ENCODE assay signal across 22 mouse cellular contexts in genomic region chr6:72562486-72562885, GRCm38 (mm10). TPM values are rescaled to one million over a fixed set of nuclear protein-coding genes. Genes with fewer than 3 reads are reported as not detected.
DNase-seq lines count a peak whose midpoint lies in the region; ATAC-seq lines count a peak whose summit lies in the region.
"Had no signal": no experiment of that assay in that cellular context is flagged by ENCODE, and none has a peak within 500 bp of the region (broad histone marks: within the 10 kb centered on the region; RNA-seq: fewer than 3 reads in every experiment).

No protein-coding gene starts in this region.

- no peak for ATAC-seq in intestine, embryonic 16.5 days
- no peak for ATAC-seq in intestine, embryonic 15.5 days
- ATAC-seq in embryonic facial prominence, embryonic 11.5 days (replicated peaks; ENCODE audit: insufficient number of reproducible peaks, low FRiP score, low TSS enrichment, low read depth): no peak
- ATAC-seq: activated CD4-positive, CD25-positive, alpha-beta regulatory T cell, adult 4 months; forebrain, embryonic 13.5 days; midbrain, embryonic 16.5 days had no signal

- H3K27ac ChIP-seq in intestine, embryonic 16.5 days (ENCODE audit: low read length): no peak overlapping the region
- H3K27ac ChIP-seq in intestine, embryonic 15.5 days: no peak overlapping the region
- no peak overlapping the region for H3K27ac ChIP-seq in embryonic facial prominence, embryonic 11.5 days (replicated peaks; ENCODE audit: low read depth, low read length)
- H3K27ac ChIP-seq: forebrain, embryonic 13.5 days; hindbrain, embryonic 15.5 days; layer of hippocampus, adult 2 months; neural tube, embryonic 15.5 days had no signal

- no peak overlapping the region for H3K4me2 ChIP-seq in intestine, embryonic 16.5 days (ENCODE audit: low read depth, low read length)
- no peak overlapping the region for H3K4me2 ChIP-seq in intestine, embryonic 15.5 days (replicated peaks)
- no peak overlapping the region for H3K4me2 ChIP-seq in embryonic facial prominence, embryonic 11.5 days (ENCODE audit: low read depth, low read length)
- H3K4me2 ChIP-seq: forebrain, embryonic 13.5 days; hindbrain, embryonic 15.5 days; liver, embryonic 11.5 days; neural tube, embryonic 15.5 days had no signal

- WGBS in intestine, embryonic 16.5 days: 63% methylated on average over 6 of the region's 6 CpGs
- 63% methylated on average over 6 of the region's 6 CpGs for WGBS in intestine, embryonic 15.5 days
- 46% methylated on average over 6 of the region's 6 CpGs for WGBS in embryonic facial prominence, embryonic 11.5 days

- peaks cover 13% of the 10 kb centered on the region for H3K4me1 ChIP-seq in intestine, embryonic 16.5 days (ENCODE audit: control insufficient read depth, insufficient read depth, low read length)
- peaks cover 6% of the 10 kb centered on the region for H3K4me1 ChIP-seq in intestine, embryonic 15.5 days (replicated peaks)
- no peaks in the 10 kb centered on the region for H3K4me1 ChIP-seq in embryonic facial prominence, embryonic 11.5 days (ENCODE audit: control insufficient read depth, insufficient read depth, low read length)

- H3K4me3 ChIP-seq in intestine, embryonic 16.5 days (ENCODE audit: low read length): no peak overlapping the region
- H3K4me3 ChIP-seq in intestine, embryonic 15.5 days (replicated peaks): no peak overlapping the region
- no peak overlapping the region for H3K4me3 ChIP-seq in embryonic facial prominence, embryonic 11.5 days (ENCODE audit: low read depth, low read length)
- H3K4me3 ChIP-seq: erythroblast, embryonic 14.5 days; forebrain, embryonic 13.5 days; hindbrain, embryonic 15.5 days; layer of hippocampus, adult 2 months; neural tube, embryonic 15.5 days had no signal

- DNase-seq in thymus, postnatal 0 days (ENCODE audit: low spot score): peak; percentile 51
- DNase-seq in thymus, postnatal 10 days (ENCODE audit: low spot score in 2 of 2): no peak
- DNase-seq in embryonic facial prominence, embryonic 11.5 days (ENCODE audit: low spot score): peak; percentile 9
- DNase-seq in thymus, postnatal 36 days: peak; percentile 10 to 23
- no peak for DNase-seq in MN1 (ENCODE audit: low spot score)
- DNase-seq: adrenal gland, postnatal 10 days; cerebellum, adult 18-20 months; cerebellum, postnatal 36 days; gastrocnemius, postnatal 36 days; lung, adult 18-20 months; right cerebral cortex, postnatal 14 days; spleen, adult 18-20 months had no signal

- peak overlapping the region; percentile 10; the same call in 1 of the 2 replicates for H3K9ac ChIP-seq in intestine, embryonic 16.5 days (ENCODE audit: low read depth, low read length)
- no peak overlapping the region for H3K9ac ChIP-seq in intestine, embryonic 15.5 days
- no peak overlapping the region for H3K9ac ChIP-seq in embryonic facial prominence, embryonic 11.5 days (replicated peaks; ENCODE audit: low read length)
- H3K9ac ChIP-seq: forebrain, embryonic 13.5 days; hindbrain, embryonic 15.5 days; neural tube, embryonic 15.5 days had no signal

- H3K36me3 ChIP-seq in intestine, embryonic 16.5 days (ENCODE audit: control insufficient read depth, insufficient read depth, low read length): no peaks in the 10 kb centered on the region; the same call in 1 of the 2 replicates
- H3K36me3 ChIP-seq in intestine, embryonic 15.5 days: no peaks in the 10 kb centered on the region
- H3K36me3 ChIP-seq in embryonic facial prominence, embryonic 11.5 days (replicated peaks; ENCODE audit: control insufficient read depth, insufficient read depth, low read depth, low read length): no peaks in the 10 kb centered on the region
- H3K36me3 ChIP-seq: hindbrain, embryonic 15.5 days had no signal

- no peaks in the 10 kb centered on the region for H3K9me3 ChIP-seq in intestine, embryonic 16.5 days (ENCODE audit: control insufficient read depth, low read length)
- no peaks in the 10 kb centered on the region for H3K9me3 ChIP-seq in intestine, embryonic 15.5 days
- no peaks in the 10 kb centered on the region for H3K9me3 ChIP-seq in embryonic facial prominence, embryonic 11.5 days (replicated peaks; ENCODE audit: control insufficient read depth, low read length)
- H3K9me3 ChIP-seq: forebrain, embryonic 13.5 days; hindbrain, embryonic 15.5 days; neural tube, embryonic 15.5 days had no signal

- no peaks in the 10 kb centered on the region for H3K27me3 ChIP-seq in intestine, embryonic 16.5 days (replicated peaks; ENCODE audit: control insufficient read depth, insufficient read depth, low read length)
- H3K27me3 ChIP-seq in intestine, embryonic 15.5 days (replicated peaks): no peaks in the 10 kb centered on the region
- no peaks in the 10 kb centered on the region for H3K27me3 ChIP-seq in embryonic facial prominence, embryonic 11.5 days (ENCODE audit: control insufficient read depth, insufficient read depth, low read length)
- H3K27me3 ChIP-seq: forebrain, embryonic 13.5 days; hindbrain, embryonic 15.5 days; neural tube, embryonic 15.5 days had no signal

RNA-seq across cellular contexts. Expression of gene Capg, which starts 18.3 kb away (rescaled TPM):
- polyA plus RNA-seq in intestine, embryonic 16.5 days (2015; fragmentation: Nextera tagmentation; extraction: Ambion mirVana): 33.1 and 35.2 TPM in 2 replicates
- 33.5 and 36.0 TPM in 2 replicates for polyA plus RNA-seq in intestine, embryonic 15.5 days (2015; fragmentation: Nextera tagmentation; extraction: Ambion mirVana)
- 62.4 and 63.4 TPM in 2 replicates for polyA plus RNA-seq in thymus, postnatal 0 days (2015; fragmentation: Nextera tagmentation; extraction: Ambion mirVana)
- 17.5 and 20.8 TPM in 2 replicates for polyA plus RNA-seq in embryonic facial prominence, embryonic 11.5 days (2014; fragmentation: Nextera tagmentation; extraction: Ambion mirVana)

RNA-seq across cellular contexts. Expression of gene Elmod3, which starts 35.7 kb away (rescaled TPM):
- 15.6 and 15.8 TPM in 2 replicates for polyA plus RNA-seq in intestine, embryonic 16.5 days (2015; fragmentation: Nextera tagmentation; extraction: Ambion mirVana)
- 13.9 and 14.3 TPM in 2 replicates for polyA plus RNA-seq in intestine, embryonic 15.5 days (2015; fragmentation: Nextera tagmentation; extraction: Ambion mirVana)
- 11.8 and 13.9 TPM in 2 replicates for polyA plus RNA-seq in thymus, postnatal 0 days (2015; fragmentation: Nextera tagmentation; extraction: Ambion mirVana)
- polyA plus RNA-seq in embryonic facial prominence, embryonic 11.5 days (2014; fragmentation: Nextera tagmentation; extraction: Ambion mirVana): 16.4 and 17.2 TPM in 2 replicates

RNA-seq across cellular contexts. Expression of gene Retsat, which starts 35.8 kb away (rescaled TPM):
- polyA plus RNA-seq in intestine, embryonic 16.5 days (2015; fragmentation: Nextera tagmentation; extraction: Ambion mirVana): 41.1 and 44.0 TPM in 2 replicates
- polyA plus RNA-seq in intestine, embryonic 15.5 days (2015; fragmentation: Nextera tagmentation; extraction: Ambion mirVana): 29.7 and 31.6 TPM in 2 replicates
- 8.4 and 10.5 TPM in 2 replicates for polyA plus RNA-seq in thymus, postnatal 0 days (2015; fragmentation: Nextera tagmentation; extraction: Ambion mirVana)
- polyA plus RNA-seq in embryonic facial prominence, embryonic 11.5 days (2014; fragmentation: Nextera tagmentation; extraction: Ambion mirVana): 9.5 and 10.1 TPM in 2 replicates

RNA-seq across cellular contexts. Expression of gene Sh2d6, which starts 41.0 kb away (rescaled TPM):
- polyA plus RNA-seq in intestine, embryonic 16.5 days (2015; fragmentation: Nextera tagmentation; extraction: Ambion mirVana): 0.32 and 0.42 TPM in 2 replicates
- 0.16 TPM in 1 of 2 replicates, not detected in the other for polyA plus RNA-seq in intestine, embryonic 15.5 days (2015; fragmentation: Nextera tagmentation; extraction: Ambion mirVana)
- polyA plus RNA-seq in thymus, postnatal 0 days (2015; fragmentation: Nextera tagmentation; extraction: Ambion mirVana): 0.14 and 0.23 TPM in 2 replicates
- polyA plus RNA-seq in embryonic facial prominence, embryonic 11.5 days (2014; fragmentation: Nextera tagmentation; extraction: Ambion mirVana): not detected in 2 replicates
- polyA plus RNA-seq: activated CD4-positive, CD25-positive, alpha-beta regulatory T cell, adult 4 months; erythroblast, embryonic 14.5 days; liver, embryonic 11.5 days had no signal

RNA-seq across cellular contexts. Expression of gene Tgoln1, which starts 54.3 kb away (rescaled TPM):
- polyA plus RNA-seq in intestine, embryonic 16.5 days (2015; fragmentation: Nextera tagmentation; extraction: Ambion mirVana): 48.8 and 57.5 TPM in 2 replicates
- 42.2 and 43.3 TPM in 2 replicates for polyA plus RNA-seq in intestine, embryonic 15.5 days (2015; fragmentation: Nextera tagmentation; extraction: Ambion mirVana)
- 43.9 and 44.1 TPM in 2 replicates for polyA plus RNA-seq in thymus, postnatal 0 days (2015; fragmentation: Nextera tagmentation; extraction: Ambion mirVana)
- polyA plus RNA-seq in embryonic facial prominence, embryonic 11.5 days (2014; fragmentation: Nextera tagmentation; extraction: Ambion mirVana): 31.8 and 35.1 TPM in 2 replicates

Comparison
In these comparisons a context has a peak if more than half of its experiments do, and no peak if none do; other contexts are left out.
1. DNase-seq: peak in thymus, postnatal 0 days (single experiment), embryonic facial prominence, embryonic 11.5 days (single experiment) and thymus, postnatal 36 days (2 of 2); none in thymus, postnatal 10 days (0 of 2) and MN1 (single experiment).